Mouse (Mus musculus) 3134 (cell line): ENCODE results near the gene 1810010H24Rik.
"Not testable (repeated sequence)": the region's sequence is repeated elsewhere in the genome, so short reads cannot be mapped to it uniquely, and the experiment has no call there.

Source experiments
- DNase-seq: peaks from one replicate; pipeline ENCODE4 v3.0.0-alpha.2; 2011; ENCODE audit warnings: low spot score; ENCODE audit not compliant: insufficient read length; ENCODE audit errors: extremely low read depth

The 1810010H24Rik gene

GRCm38 (mm10) chr11:107012324-107013017 is 13.0 kb upstream of the 1810010H24Rik start:
- DNase-seq, result peak; percentile 96

DNA sequence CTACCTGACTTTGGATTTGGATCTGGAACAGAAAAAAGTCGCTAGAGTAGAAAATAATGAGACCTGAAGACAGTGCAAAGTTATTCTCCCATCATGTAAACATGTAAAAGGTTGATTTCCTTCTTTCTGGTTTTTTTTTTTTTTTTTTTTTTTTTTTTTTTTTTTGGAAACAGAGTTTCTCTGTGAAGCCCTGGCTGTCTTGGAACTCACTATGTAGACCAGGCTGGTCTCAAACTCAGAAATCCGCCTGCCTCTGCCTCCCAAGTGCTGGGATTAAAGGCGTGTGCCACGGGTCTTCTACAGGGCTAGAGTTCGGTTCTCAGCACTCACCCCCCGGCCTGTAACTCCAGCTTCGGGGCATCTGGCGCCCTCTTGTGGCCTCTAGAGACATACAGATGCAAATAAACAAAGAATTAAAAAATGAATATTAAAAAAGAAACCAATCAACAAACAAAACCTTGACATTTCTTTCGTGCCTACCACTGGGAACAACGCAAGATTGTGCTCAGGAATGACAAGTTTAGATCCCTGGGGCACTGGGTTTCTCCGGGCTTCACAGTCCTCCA is 11.4 kb upstream of the 1810010H24Rik start:
- no peak for DNase-seq

- no peak for DNase-seq
Observed at GRCm38 (mm10) chr11:107014597-107015309, 10.7 kb upstream of the 1810010H24Rik start.

DNA sequence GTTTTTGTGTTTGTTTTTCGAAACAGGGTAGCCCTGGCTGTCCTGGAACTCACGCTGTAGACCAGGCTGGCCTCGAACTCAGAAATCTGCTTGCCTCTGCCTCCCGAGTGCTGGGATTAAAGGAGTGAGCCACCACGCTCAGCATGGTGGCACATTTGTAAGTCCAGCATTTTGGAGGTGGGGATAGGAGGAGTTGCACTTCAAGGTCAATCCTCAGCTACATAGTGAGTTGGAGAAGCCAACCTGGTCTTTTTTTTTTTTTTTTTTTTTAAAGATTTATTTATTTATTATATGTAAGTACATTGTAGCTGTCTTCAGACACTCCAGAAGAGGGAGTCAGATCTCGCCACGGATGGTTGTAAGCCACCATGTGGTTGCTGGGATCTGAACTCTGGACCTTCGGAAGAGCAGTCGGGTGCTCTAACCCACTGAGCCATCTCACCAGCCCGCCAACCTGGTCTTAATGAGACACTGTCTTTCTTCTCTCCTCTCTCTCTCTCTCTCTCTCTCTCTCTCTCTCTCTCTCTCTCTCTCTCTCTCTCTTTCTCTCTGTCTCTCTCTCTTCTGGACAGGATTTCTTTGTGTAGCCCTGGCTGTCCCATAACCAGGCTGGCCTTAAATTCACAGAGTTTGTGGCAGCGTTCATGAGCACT is 9.8 kb upstream of the 1810010H24Rik start:
- DNase-seq, result not testable (repeated sequence)

- no peak for DNase-seq
Observed at GRCm38 (mm10) chr11:107016893-107017292, 8.6 kb upstream of the 1810010H24Rik start.

DNA sequence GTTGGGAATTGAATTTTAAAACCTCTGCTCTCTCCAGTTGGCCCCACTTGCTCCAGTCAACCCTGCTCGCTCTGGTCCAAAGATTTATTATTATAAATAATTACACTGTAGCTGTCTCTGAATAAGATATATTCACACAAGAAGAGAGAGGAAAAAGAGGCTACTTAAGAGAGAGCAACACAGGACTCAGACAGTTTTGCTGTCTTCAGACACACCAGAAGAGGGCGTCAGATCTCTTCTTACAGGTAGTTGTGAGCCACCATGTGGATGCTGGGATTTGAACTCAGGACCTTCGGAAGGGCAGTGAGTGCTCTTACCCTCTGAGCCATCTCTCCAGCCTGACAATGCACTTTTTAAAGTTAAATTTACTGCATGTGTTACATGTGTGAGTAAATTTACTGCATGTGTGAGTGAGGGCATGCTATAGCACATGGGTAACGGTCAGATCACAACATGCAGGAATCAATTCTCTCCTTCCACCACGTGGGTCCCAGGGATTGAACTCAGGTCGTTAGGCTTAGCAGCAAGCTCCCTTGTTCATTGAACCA is 8.1 kb upstream of the 1810010H24Rik start:
- DNase-seq, result no peak

DNA sequence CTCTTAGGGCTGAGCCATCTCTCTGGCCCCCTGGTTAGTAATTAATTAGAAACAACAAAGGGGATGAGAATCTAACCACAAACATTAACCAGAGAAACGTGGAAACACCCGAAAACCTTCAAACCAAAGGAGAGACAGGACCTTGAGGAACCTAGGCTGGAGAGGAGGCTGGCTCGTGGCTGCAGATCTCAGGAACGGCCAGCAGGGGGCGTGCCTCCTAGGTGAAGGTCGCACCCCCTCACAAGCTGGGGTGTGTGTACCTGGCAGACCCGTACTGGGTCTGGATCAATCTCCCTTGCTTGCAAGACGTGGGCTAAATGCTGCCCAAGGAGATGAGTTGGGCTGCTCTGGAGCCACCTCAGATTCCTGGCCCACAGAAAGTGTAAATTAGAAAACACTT is 6.9 kb upstream of the 1810010H24Rik start:
- peak; percentile 35 for DNase-seq

DNA sequence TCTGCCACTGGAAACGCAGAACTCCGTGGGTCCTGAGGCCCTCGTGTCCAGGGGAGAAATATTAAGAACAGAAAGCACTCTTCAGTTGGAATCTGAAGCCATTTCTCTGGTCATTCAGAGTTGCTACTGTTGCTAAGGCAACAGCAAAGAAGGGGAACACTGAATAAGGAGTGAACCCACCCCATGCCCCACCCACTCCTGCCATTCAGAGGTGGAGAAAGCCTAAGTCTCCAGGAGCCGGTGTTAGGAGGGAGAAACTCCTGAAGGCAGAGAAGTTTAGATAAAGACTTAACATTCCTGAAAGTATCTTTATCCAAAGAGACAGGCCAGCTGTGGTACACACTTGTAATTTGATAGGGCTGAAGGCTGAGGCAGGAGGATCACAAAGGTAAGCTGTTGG is 6.2 kb upstream of the 1810010H24Rik start:
- no peak for DNase-seq

DNA sequence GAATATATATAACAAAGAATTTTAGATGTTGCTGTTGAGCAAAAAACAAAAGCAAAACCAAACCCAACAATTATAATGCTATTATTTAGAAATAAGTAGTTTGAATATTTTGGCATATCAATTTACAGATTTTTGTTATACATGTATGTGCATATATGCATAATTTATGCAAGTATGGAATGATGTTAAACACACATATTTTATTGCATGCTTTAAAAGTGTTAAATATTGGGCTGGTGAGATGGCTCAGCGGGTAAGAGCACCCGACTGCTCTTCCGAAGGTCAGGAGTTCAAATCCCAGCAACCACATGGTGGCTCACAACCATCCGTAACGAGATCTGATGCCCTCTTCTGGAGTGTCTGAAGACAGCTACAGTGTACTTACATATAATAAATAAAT is 5.8 kb upstream of the 1810010H24Rik start:
- not testable (repeated sequence) for DNase-seq

- no peak for DNase-seq
Observed at GRCm38 (mm10) chr11:107022050-107022683, 3.3 kb upstream of the 1810010H24Rik start.

DNA sequence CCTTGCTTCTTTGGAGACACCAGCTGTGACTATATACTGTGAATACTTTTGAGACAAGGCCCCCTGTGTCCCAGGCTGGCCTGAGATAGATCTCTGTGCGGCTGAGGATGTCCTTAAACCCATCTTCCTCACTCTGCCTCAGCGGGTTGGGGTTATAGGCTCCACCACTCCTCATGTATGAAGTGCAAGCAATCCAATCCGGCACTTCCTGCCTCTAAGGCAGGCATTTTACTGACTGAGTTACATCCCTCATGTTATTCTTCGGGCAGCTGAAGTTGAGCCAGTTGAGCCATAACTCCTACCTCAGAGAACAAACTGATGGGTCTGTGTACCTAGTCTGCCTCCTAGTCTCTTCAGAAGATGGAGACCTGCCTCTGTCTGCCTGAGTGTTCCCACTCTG is 1.1 kb upstream of the 1810010H24Rik start:
- no peak for DNase-seq

- DNase-seq, result no peak
Observed at GRCm38 (mm10) chr11:107026554-107027430, 1.3 kb downstream of the 1810010H24Rik start.

DNA sequence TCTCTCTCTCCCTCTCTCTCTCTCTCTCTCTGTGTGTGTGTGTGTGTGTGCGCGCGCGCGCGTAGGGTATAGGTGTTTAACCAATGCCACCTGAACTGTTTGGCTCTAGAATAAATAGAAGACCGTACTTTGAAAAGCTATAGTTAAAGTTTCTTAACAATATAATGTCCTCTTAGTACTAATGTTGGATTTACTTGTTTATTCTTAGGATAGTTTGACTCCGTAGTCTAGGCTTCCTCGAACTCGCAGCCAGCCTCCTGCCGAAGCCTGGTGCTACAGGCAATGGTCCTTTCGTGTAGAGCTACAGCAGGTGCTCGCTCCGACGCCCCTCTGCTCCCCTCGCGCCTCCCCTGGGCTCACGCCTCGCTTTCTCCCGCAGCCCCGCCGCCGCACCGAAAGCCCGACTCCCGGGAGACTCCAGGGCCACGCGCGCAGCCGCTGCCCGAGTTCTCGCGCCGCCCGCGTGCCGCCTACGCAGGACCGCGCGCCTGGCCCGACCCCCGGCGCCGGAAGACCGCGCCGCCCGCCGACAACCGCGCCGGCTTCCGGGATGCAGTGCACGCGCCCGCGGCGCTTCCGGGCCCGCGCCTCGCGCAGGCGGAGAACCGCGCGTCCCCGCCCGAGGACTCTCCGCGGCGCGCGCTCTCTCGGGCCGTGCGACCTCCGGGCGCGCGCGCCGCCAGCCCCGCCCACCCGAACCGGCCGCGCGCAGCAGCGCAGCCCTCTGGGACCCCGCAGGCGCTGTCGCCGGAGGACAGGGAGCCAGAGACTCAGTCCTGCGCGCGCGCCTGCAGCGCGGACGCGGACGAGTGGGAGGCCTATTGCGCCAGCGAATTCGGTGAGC is 2.2 kb downstream of the 1810010H24Rik start:
- DNase-seq, result peak; percentile 85

DNA sequence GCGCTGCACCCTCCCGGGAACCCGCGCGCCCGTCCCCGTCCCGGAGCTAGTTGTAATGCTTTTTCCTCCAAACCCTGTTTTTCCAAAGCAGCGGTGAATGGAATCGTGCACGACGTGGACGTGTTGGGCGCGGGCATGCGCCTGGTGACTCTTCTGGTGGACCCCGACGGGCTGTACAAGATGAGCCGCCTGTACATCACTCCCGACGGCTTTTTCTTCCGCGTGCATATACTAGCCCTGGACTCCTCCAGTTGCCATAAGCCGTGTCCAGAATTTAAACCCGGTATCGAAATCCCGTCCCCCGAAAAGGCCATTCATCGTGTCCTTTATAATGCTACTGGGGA is 2.8 kb downstream of the 1810010H24Rik start:
- no peak for DNase-seq

DNA sequence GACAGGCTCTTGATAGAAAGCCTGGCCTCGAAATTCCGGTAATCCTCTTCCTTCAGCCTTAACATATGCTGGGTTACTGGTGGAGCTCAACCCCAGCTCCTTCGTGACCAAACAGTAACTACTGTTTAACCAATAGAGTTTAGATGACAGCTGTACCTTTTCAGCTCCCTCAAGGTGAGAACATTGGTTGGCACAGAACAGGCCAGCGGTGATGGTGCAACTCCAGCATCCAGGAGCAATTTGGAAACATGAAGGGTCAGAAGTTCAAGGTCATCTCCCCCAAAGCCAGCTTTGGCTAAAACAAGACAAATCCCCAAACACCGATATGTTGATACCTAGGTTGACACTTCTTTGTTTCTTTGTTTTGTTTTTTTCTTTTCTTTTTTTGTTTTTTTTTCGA is 3.3 kb downstream of the 1810010H24Rik start:
- no peak for DNase-seq

DNA sequence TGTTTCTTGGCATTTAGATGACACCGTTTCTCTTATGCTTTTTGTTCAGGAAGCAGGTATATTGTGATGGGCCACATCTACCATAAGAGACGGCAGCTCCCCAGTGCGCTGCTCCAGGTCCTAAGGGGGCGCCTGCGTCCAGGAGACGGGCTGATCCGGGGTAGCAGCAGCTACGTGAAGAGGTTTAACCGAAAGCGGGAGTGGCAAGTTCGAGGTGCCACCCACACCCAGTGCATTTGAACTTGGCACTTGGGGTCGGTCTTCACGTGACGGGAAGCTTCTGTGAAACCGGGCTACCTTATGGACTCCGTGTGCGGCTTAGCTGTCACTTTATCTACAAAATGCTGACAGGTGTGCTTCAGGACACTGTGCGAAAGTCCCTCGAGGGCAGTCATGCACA is 4.1 kb downstream of the 1810010H24Rik start:
- DNase-seq, result no peak

DNA sequence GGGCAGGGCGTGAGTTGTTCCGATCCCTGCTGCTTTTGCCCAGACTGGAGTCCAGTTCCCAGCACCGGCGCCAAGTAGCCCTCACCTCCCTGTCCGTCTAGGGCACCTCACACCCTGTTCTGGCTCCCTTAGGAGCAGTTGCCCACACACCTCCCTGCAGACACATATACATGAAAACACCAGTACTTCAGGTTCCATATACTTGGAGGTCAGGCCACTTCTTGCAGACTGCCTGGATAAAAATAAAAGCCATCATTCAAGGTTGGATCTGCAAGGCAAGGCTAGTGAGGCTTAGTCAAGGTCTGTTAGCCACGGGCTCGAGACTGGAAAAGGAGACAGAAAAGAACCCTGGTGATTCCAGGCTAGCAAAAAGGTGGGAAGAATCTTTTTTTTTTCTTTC is 6.2 kb downstream of the 1810010H24Rik start:
- no peak for DNase-seq

GRCm38 (mm10) chr11:107034085-107034810 is 8.8 kb downstream of the 1810010H24Rik start:
- DNase-seq, result no peak
